In the genomic region with DNA sequence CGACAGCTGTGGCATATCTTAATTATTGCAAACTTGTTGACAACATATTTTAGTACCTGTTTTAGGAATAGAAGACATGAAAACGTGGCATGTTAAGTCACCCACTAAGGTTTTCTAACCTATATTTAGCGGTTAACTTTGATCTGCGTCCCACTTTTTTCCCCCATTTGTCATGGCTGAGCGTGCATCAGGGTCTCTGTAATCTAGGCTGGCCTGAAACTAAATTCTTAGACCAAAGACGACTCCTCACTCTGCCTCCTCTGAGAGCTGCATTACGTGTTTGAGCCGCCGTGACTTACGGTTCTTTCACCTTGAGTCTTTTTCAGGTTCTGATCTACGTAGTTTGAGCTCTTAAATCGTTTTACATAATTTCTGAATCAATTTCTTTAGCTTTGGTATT, we compare ENCODE assay signal across 8 mouse cellular contexts. TPM values are rescaled to one million over a fixed set of nuclear protein-coding genes. Genes with fewer than 3 reads are reported as not detected.
A peak's percentile ranks its signal among the peaks of the same experiment; 100 is the strongest.
DNase-seq lines count a peak whose midpoint lies in the region; ATAC-seq and TF ChIP-seq lines count a peak whose summit lies in the region.

No protein-coding gene starts in this region.

- peaks cover 50% of the 10 kb centered on the region for H3K79me2 ChIP-seq in myocyte (ENCODE audit: control insufficient read depth, insufficient read depth)

- H3ac ChIP-seq in myocyte (ENCODE audit: control insufficient read depth, insufficient read length) = peak overlapping the region; percentile 79

- peak overlapping the region; percentile 73 for H3K4me2 ChIP-seq in intestine, embryonic 14.5 days (ENCODE audit: low read length)
- peak overlapping the region; percentile 92 for H3K4me2 ChIP-seq in myocyte (ENCODE audit: low read depth)

- ATAC-seq in intestine, embryonic 14.5 days (replicated peaks; ENCODE audit: low FRiP score, low TSS enrichment, low read depth) = peak; percentile 42; the same call in 1 of the 2 replicates

- H3K4me1 ChIP-seq in embryonic facial prominence, embryonic 10.5 days = peaks cover 17% of the 10 kb centered on the region
- H3K4me1 ChIP-seq in intestine, embryonic 14.5 days (replicated peaks; ENCODE audit: control insufficient read depth, insufficient read depth, low read length) = peaks cover 7% of the 10 kb centered on the region

- 4% methylated on average over 12 of the region's 12 CpGs for WGBS in embryonic facial prominence, embryonic 10.5 days
- WGBS in intestine, embryonic 14.5 days = 2% methylated on average over 12 of the region's 12 CpGs

- H3K27me3 ChIP-seq in embryonic facial prominence, embryonic 10.5 days (replicated peaks; ENCODE audit: low read depth, poor library complexity, severe bottlenecking) = no peaks in the 10 kb centered on the region
- no peaks in the 10 kb centered on the region for H3K27me3 ChIP-seq in intestine, embryonic 14.5 days (replicated peaks; ENCODE audit: control insufficient read depth, insufficient read depth, low read length)
- no peaks in the 10 kb centered on the region for H3K27me3 ChIP-seq in myocyte (ENCODE audit: control insufficient read depth, insufficient read depth, insufficient read length)

- peak overlapping the region; percentile 99 for H3K27ac ChIP-seq in embryonic facial prominence, embryonic 10.5 days (replicated peaks)
- peak overlapping the region; percentile 76; the same call in 1 of the 2 replicates for H3K27ac ChIP-seq in intestine, embryonic 14.5 days (ENCODE audit: low read depth)

- peak; percentile 59 for DNase-seq in embryo, embryonic 10 days (ENCODE audit: low spot score)
- DNase-seq in embryo, embryonic 9.5 days (ENCODE audit: extremely low spot score) = no peak
- peak; percentile 61 for DNase-seq in 3T3-L1 (ENCODE audit: low read depth, low spot score)
- DNase-seq in embryonic facial prominence, embryonic 10.5 days (ENCODE audit: low spot score) = peak; percentile 20
- peak; percentile 60 for DNase-seq in intestine, embryonic 14.5 days (ENCODE audit: low spot score)
- DNase-seq in layer of hippocampus, postnatal 25 days (ENCODE audit: extremely low spot score in 1 of 2, low spot score in 1 of 2) = no peak
- DNase-seq in B cell, adult 2 months = no peak

- H3K4me3 ChIP-seq in embryonic facial prominence, embryonic 10.5 days = peak overlapping the region; percentile 99
- H3K4me3 ChIP-seq in intestine, embryonic 14.5 days (ENCODE audit: low read depth, low read length) = peak overlapping the region; percentile 98
- H3K4me3 ChIP-seq in myocyte = peak overlapping the region; percentile 98

- no peaks in the 10 kb centered on the region for H3K9me3 ChIP-seq in embryonic facial prominence, embryonic 10.5 days
- no peaks in the 10 kb centered on the region for H3K9me3 ChIP-seq in intestine, embryonic 14.5 days (ENCODE audit: control insufficient read depth, low read length)

- H3K36me3 ChIP-seq in embryonic facial prominence, embryonic 10.5 days (replicated peaks) = peaks cover 68% of the 10 kb centered on the region
- peaks cover 57% of the 10 kb centered on the region for H3K36me3 ChIP-seq in intestine, embryonic 14.5 days (ENCODE audit: control insufficient read depth, insufficient read depth, low read length)
- H3K36me3 ChIP-seq in myocyte (ENCODE audit: control insufficient read depth, insufficient read depth) = peaks cover 35% of the 10 kb centered on the region

- H3K9ac ChIP-seq in intestine, embryonic 14.5 days (ENCODE audit: low read length) = peak overlapping the region; percentile 79

- no peak for TF ChIP-seq POLR2A in myocyte (IDR thresholded peaks at IDR 0.05; ENCODE audit: insufficient read length, low read depth)

TF ChIP-seq in myocyte, 11 proteins besides CTCF, POLR2A, EP300 and RAD21:
- TF ChIP-seq TCF3 (IDR thresholded peaks at IDR 0.05; ENCODE audit: insufficient read length, low read depth) = no peak

RNA-seq across cellular contexts. Expression of gene Lias, which starts 0.5 kb away (rescaled TPM):
- 67.4 and 68.4 TPM in 2 replicates for polyA plus RNA-seq in embryonic facial prominence, embryonic 10.5 days (2016; fragmentation: Nextera tagmentation; extraction: Ambion mirVana)
- polyA plus RNA-seq in intestine, embryonic 14.5 days (2014; fragmentation: Nextera tagmentation; extraction: Ambion mirVana) = 60.6 and 61.9 TPM in 2 replicates
- 22.6 TPM for polyA plus RNA-seq in myocyte (2012; fragmentation: generic; extraction: Trizol)
- 10 to 100 TPM; 27.7 to 34.2 TPM for total RNA-seq in layer of hippocampus, postnatal 25 days (2021)

RNA-seq across cellular contexts. Expression of gene Rpl9, which starts 0.5 kb away (rescaled TPM):
- polyA plus RNA-seq in embryonic facial prominence, embryonic 10.5 days (2016; fragmentation: Nextera tagmentation; extraction: Ambion mirVana) = 987 and 1,000 TPM in 2 replicates
- polyA plus RNA-seq in intestine, embryonic 14.5 days (2014; fragmentation: Nextera tagmentation; extraction: Ambion mirVana) = 1,354 and 1,361 TPM in 2 replicates
- polyA plus RNA-seq in myocyte (2012; fragmentation: generic; extraction: Trizol) = 2,064 TPM
- total RNA-seq in layer of hippocampus, postnatal 25 days (2021) = 100 to 1,000 TPM; 604 to 704 TPM

RNA-seq across cellular contexts. Expression of gene Klb, which starts 43.6 kb away (rescaled TPM):
- polyA plus RNA-seq in embryonic facial prominence, embryonic 10.5 days (2016; fragmentation: Nextera tagmentation; extraction: Ambion mirVana) = not detected in 2 replicates
- 0.27 and 0.96 TPM in 2 replicates for polyA plus RNA-seq in intestine, embryonic 14.5 days (2014; fragmentation: Nextera tagmentation; extraction: Ambion mirVana)
- polyA plus RNA-seq in myocyte (2012; fragmentation: generic; extraction: Trizol) = 0.01 TPM
- total RNA-seq in layer of hippocampus, postnatal 25 days (2021) = under 1 TPM; 0.62 to 0.73 TPM

RNA-seq across cellular contexts. Expression of gene Ugdh, which starts 44.0 kb away (rescaled TPM):
- 92.7 and 95.4 TPM in 2 replicates for polyA plus RNA-seq in embryonic facial prominence, embryonic 10.5 days (2016; fragmentation: Nextera tagmentation; extraction: Ambion mirVana)
- 108 and 111 TPM in 2 replicates for polyA plus RNA-seq in intestine, embryonic 14.5 days (2014; fragmentation: Nextera tagmentation; extraction: Ambion mirVana)
- polyA plus RNA-seq in myocyte (2012; fragmentation: generic; extraction: Trizol) = 30.9 TPM
- 10 to 100 TPM; 27.8 to 29.1 TPM for total RNA-seq in layer of hippocampus, postnatal 25 days (2021)

RNA-seq across cellular contexts. Expression of gene Rfc1, which starts 56.3 kb away (rescaled TPM):
- 103 and 108 TPM in 2 replicates for polyA plus RNA-seq in embryonic facial prominence, embryonic 10.5 days (2016; fragmentation: Nextera tagmentation; extraction: Ambion mirVana)
- 87.6 and 98.0 TPM in 2 replicates for polyA plus RNA-seq in intestine, embryonic 14.5 days (2014; fragmentation: Nextera tagmentation; extraction: Ambion mirVana)
- 8.7 TPM for polyA plus RNA-seq in myocyte (2012; fragmentation: generic; extraction: Trizol)
- total RNA-seq in layer of hippocampus, postnatal 25 days (2021) = 10 to 100 TPM; 28.5 to 29.5 TPM

Comparison
In these comparisons a context has a peak if more than half of its experiments do, and no peak if none do; other contexts are left out.
1. DNase-seq: peak in embryo, embryonic 10 days (single experiment), 3T3-L1 (single experiment), embryonic facial prominence, embryonic 10.5 days (single experiment) and intestine, embryonic 14.5 days (single experiment); none in embryo, embryonic 9.5 days (single experiment), layer of hippocampus, postnatal 25 days (0 of 2) and B cell, adult 2 months (0 of 2).
2. Peak in every context shown above with its lines, with median percentiles within 50 percentile points of each other: H3K4me3 ChIP-seq.